Mouse (Mus musculus) heart, adult 2 months (tissue): Measurements from ENCODE around the gene Il1r2. TPM values are rescaled to one million over a fixed set of nuclear protein-coding genes. Genes with fewer than 3 reads are reported as not detected.
A peak's percentile ranks its signal among the peaks of the same experiment; 100 is the strongest.

Experiments used
- DNase-seq, 2 experiments: peaks; one replicate each; pipeline ENCODE4 v3.0.0; 2021
- H3K27ac ChIP-seq: fragments of 200-600 bp; 2 replicates; pipeline ENCODE4 v1.8.1; 2022
- H3K27me3 ChIP-seq: fragments of 200-500 bp; 2 replicates; pipeline ENCODE4 v1.6.1; 2012; ENCODE audit warnings: mild to moderate bottlenecking, low read length, inconsistent platforms, mixed read lengths; ENCODE audit not compliant: control insufficient read depth, insufficient read depth
- H3K36me3 ChIP-seq: fragments of 200-500 bp; 2 replicates; pipeline ENCODE4 v1.6.1; 2012; ENCODE audit warnings: low read length, inconsistent platforms; ENCODE audit not compliant: control insufficient read depth, insufficient read depth
- H3K4me1 ChIP-seq: fragments of 200-500 bp; 2 replicates; pipeline ENCODE4 v1.6.1; 2011; ENCODE audit warnings: low read length; ENCODE audit not compliant: control insufficient read depth, insufficient read depth
- H3K4me3 ChIP-seq: fragments of 200-600 bp; 2 replicates; pipeline ENCODE4 v1.8.1; 2022
- H3K79me2 ChIP-seq: fragments of 200-500 bp; replicated peaks from 2 replicates; pipeline ENCODE4 v1.6.1; 2012; ENCODE audit warnings: mild to moderate bottlenecking, inconsistent platforms, low read length, moderate library complexity, mixed read lengths; ENCODE audit not compliant: control insufficient read depth, insufficient read depth
- H3K9ac ChIP-seq: fragments of 200-500 bp; 2 replicates; pipeline ENCODE4 v1.6.1; 2012; ENCODE audit warnings: low read depth, mild to moderate bottlenecking, control low read depth, inconsistent platforms, low read length, mixed read lengths
- CTCF ChIP-seq: fragments of 200-600 bp; IDR thresholded peaks from 2 replicates; pipeline ENCODE4 v1.8.1; 2022; ENCODE audit warnings: antibody characterized with exemption, mild to moderate bottlenecking, moderate library complexity
- EP300 ChIP-seq: fragments of 200-500 bp; IDR thresholded peaks from 2 replicates; pipeline ENCODE4 v1.6.1; 2011; ENCODE audit warnings: low read depth, low read length, control low read depth; ENCODE audit not compliant: insufficient read depth
- POLR2A ChIP-seq: fragments of 200-500 bp; IDR thresholded peaks from 2 replicates; pipeline ENCODE4 v1.6.1; 2011; ENCODE audit warnings: mild to moderate bottlenecking, low read depth, low read length, control low read depth; ENCODE audit not compliant: insufficient read depth
- WGBS: fragments of 180-500 bp; shearing (Covaris S2); methylation state at CpG from one replicate; pipeline ENCODE4 v1.1.7; 2018; 5-methylcytosine and 5-hydroxymethylcytosine counted together
- intact Hi-C: fragments of 180-260 bp; cut with DNase I; formaldehyde crosslinking; loops from one replicate; pipeline ENCODE4 v1.15.1; 2025
- polyA plus RNA-seq: library from polyadenylated mRNA; depleted of rRNA; stranded (reverse); fragments of >200 nt; gene quantifications from 2 replicates; pipeline ENCODE4 v1.2.3, GENCODE M21; 2012; rRNA removed
- total RNA-seq, 2 experiments: library from RNA; stranded (reverse); gene quantifications; 2 replicates each; pipeline ENCODE4 v1.2.3; 2021

Gene Il1r2
- total and polyA plus RNA-seq, 3 experiments, result 0.20 to 0.23 TPM; not detected in 1

DNA sequence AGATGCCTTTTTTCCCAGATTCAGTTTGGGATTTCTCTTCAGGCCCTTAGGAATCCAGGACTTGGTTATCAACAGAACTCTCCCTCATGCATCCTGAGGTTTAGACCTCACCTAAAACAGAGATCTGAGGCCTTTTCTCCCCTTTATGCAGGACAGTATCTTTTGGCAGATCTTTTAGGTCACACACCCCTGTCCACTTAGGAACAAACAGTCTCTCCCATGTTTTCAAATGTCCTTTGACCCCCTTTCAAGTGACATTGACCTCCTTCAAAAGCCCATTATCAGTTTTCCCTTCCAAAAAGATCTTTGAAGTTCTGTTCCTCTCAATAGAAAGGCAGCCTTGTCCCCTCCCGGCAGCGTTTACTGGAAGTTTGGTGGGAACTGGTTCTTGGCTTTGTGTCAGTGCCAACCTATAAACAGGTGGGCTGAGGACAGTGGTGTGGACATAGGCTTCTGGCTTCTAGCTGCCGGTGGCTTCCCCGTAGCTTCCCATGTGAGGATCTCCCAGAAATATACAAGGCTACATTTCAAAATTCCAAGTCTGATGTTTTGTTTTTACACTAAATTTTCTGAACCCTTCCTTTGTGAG is 89.5 kb downstream of the Il1r2 start:
- no peak overlapping the region for H3K27ac ChIP-seq
- 87% methylated on average over 4 of the region's 4 CpGs for WGBS

DNA sequence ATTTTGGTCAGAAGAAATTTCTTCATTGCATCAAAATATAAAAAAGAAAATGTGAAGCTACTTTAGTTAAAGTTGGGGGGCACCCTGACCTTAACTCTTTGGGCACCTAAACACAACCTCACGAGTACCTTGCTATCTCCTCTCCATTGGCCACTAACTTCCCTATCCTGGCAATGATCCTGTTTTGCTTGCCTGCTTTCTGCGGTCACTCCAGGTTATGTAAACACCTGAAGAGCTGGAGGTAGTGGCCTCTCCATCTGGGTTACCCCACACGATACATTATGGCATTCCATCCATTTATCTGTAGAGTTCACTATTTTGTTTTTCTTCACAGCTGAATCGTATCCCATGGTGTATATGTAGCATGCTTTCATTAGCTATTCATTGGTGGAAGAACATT is 90.5 kb downstream of the Il1r2 start:
- no peak overlapping the region for H3K4me3 ChIP-seq
- H3K27ac ChIP-seq, result no peak overlapping the region
- H3K9ac ChIP-seq, result no peak overlapping the region
- 96% methylated on average over 4 of the region's 4 CpGs for WGBS
- TF ChIP-seq CTCF (no peak), EP300 (no peak), POLR2A (no peak)
- H3K27me3 ChIP-seq, result no peaks in the 10 kb centered on the region; the same call in 1 of the 2 replicates
- peaks cover 1% of the 10 kb centered on the region for H3K4me1 ChIP-seq
- H3K79me2 ChIP-seq, result no peaks in the 10 kb centered on the region
- DNase-seq, result no peak
- intact Hi-C loops, result no loop called here
- no peaks in the 10 kb centered on the region for H3K36me3 ChIP-seq

More for the DNA sequence above, 89.5 kb downstream of the Il1r2 start:
- Histone ChIP-seq H3K4me1 (peaks cover 1% of the 10 kb centered on the region), H3K9ac (no peak overlapping the region), H3K79me2 (no peaks in the 10 kb centered on the region), H3K4me3 (no peak overlapping the region), H3K36me3 (no peaks in the 10 kb centered on the region), H3K27me3 (no peaks in the 10 kb centered on the region; the same call in 1 of the 2 replicates)
- intact Hi-C loops, result no loop called here
- DNase-seq, result no peak
- TF ChIP-seq EP300 (no peak), POLR2A (no peak), CTCF (no peak)

DNA sequence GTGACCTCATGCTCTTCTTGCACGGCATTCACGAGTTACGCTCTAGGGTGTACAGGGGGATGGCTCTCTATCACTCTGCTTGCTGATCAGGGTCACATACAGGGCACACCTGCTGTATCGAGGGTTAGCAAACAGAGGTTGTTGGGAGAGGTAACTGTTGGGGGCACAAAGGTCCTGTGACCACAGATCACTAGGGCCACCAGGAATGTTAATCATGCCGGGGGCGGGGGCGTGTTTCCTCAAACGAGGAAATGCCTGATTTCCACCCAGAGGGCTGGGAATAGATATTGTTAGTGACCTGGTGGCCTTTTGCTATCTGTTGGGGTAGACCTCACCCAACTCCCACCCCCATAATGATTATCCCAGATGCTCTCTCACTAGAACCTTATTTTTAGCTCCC is 93.7 kb downstream of the Il1r2 start:
- Histone ChIP-seq H3K9ac (no peak overlapping the region), H3K27me3 (no peaks in the 10 kb centered on the region), H3K4me3 (no peak overlapping the region), H3K27ac (peak overlapping the region; percentile 42), H3K36me3 (no peaks in the 10 kb centered on the region), H3K79me2 (no peaks in the 10 kb centered on the region), H3K4me1 (peaks cover 4% of the 10 kb centered on the region)
- intact Hi-C loops, result loop anchor here (2.0 kb wide), 1 partner anchor 27 kb away; no protein-coding TSS in a partner anchor
- 45% methylated on average over 8 of the region's 8 CpGs for WGBS
- DNase-seq, result peak; percentile 64 to 70
- peak; percentile 83; the same call in 1 of the 2 replicates for TF ChIP-seq EP300
- TF ChIP-seq CTCF, result no peak

DNA sequence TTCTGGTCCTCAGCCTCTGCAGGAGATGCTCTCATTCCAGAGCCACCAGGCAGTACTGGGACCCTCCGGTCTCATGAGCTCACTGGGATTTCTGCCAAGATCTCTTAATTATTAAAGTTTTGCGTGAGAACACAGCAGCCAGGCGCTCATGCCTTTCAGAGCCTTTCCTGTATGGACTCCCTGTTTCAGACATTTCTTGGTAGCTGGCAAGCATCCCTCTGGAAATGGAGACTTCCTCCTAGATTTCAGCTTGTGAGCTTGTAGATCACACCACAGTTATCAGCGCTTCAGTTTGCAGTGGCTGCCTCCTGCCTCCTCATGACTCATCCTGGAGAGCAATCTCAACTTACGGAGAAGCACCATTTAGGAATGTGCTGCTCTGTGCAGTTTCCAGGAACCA is 98.0 kb downstream of the Il1r2 start:
- H3K27ac ChIP-seq, result no peak overlapping the region; the same call in 1 of the 2 replicates
- H3K4me3 ChIP-seq, result no peak overlapping the region
- H3K4me1 ChIP-seq, result peaks cover 5% of the 10 kb centered on the region
- no peaks in the 10 kb centered on the region for H3K36me3 ChIP-seq
- peak; percentile 44 to 72 for DNase-seq
- no peaks in the 10 kb centered on the region for H3K79me2 ChIP-seq
- WGBS, result 26% methylated on average over 5 of the region's 5 CpGs
- TF ChIP-seq POLR2A, result no peak
- 0 out of 2 replicates have a peak, but pooled peaks have one; percentile 42 for TF ChIP-seq EP300
- no peaks in the 10 kb centered on the region for H3K27me3 ChIP-seq
- intact Hi-C loops, result loop anchor here (5.0 to 10.0 kb wide), 2 partner anchors 53 to 90 kb away; partner anchors contain the start of gene Il1r1
- no peak overlapping the region for H3K9ac ChIP-seq

DNA sequence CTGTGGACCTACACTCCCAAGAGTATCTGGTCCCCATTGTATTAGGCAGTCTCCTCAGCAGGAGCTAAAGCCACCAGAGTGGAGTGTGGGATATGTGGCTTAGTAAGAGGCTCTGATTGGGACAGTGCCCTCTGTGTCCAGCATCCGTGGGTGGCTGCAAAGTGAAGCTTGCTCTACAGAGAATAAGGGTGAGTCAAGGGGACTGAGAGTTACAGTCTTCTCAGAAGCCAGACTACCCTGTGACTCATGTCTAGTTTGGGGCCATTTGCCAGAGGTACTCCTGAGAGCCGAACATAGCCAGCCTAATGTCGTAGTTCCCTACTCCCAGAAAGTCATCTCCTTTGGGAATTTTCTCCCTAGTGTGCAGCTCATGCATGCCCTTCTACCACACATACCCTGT is 100.3 kb downstream of the Il1r2 start:
- intact Hi-C loops, result loop anchor here (5.0 to 10.0 kb wide), 2 partner anchors 51 to 88 kb away; partner anchors contain the start of gene Il1r1
- 33% methylated on average over 3 of the region's 3 CpGs for WGBS
- Histone ChIP-seq H3K36me3 (no peaks in the 10 kb centered on the region), H3K4me3 (no peak overlapping the region), H3K79me2 (no peaks in the 10 kb centered on the region), H3K4me1 (peaks cover 4% of the 10 kb centered on the region), H3K9ac (no peak overlapping the region), H3K27me3 (0 out of 2 replicates have a peak, but pooled peaks cover 3% of the 10 kb centered on the region), H3K27ac (peak overlapping the region; percentile 24; the same call in 1 of the 2 replicates)
- TF ChIP-seq POLR2A, result no peak
- DNase-seq, result peak in 1 of 2 experiments; percentile 25

Other genes starting within 250 kb of the Il1r2 start
- 100 to 1,000 TPM; 129 to 134 TPM for gene Map4k4, start 173.2 kb upstream of the Il1r2 start, total RNA-seq
- 85.2 and 133 TPM in 2 replicates for gene Map4k4, start 173.2 kb upstream of the Il1r2 start, polyA plus RNA-seq
- gene Il1r1, start 151.0 kb downstream of the Il1r2 start, total RNA-seq, result 1 to 10 TPM; 5.5 to 6.1 TPM
- gene Il1r1, start 151.0 kb downstream of the Il1r2 start, polyA plus RNA-seq, result 4.8 and 6.1 TPM in 2 replicates